Mouse (Mus musculus): ENCODE measurements around the gene 5330417C22Rik.

DNA sequence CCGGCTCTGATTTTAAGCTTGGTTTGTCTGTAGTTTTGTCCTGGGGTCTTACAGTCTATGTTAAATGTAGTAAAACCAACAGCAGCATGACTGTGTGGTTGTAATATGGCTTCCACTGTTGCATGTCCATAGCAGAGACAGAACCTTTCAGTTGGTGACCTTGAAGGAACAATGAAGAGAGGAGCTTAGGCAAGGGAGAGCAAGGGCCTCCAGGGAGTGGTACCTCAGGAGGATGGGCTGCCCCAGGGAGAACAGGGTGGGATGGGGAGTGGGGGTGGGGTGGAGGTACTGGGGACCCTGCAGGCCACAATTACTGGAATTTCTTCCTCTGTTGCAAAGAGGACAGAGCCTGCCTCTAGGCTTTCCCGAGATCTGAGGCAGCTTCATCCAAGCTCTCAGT, 84.4 kb downstream of the 5330417C22Rik start:
- TF ChIP-seq CTCF (IDR thresholded peaks at IDR 0.05; ENCODE audit: control insufficient read depth, insufficient read depth, insufficient read length) (no peak), FOSL1 (IDR thresholded peaks at IDR 0.05; ENCODE audit: insufficient read depth, low read length, poor library complexity, severe bottlenecking) (no peak)
